Mouse (Mus musculus) G1E (cell line): ENCODE data around the gene Aldh3a2.

Experiments used
- CTCF ChIP-seq: IDR thresholded peaks from 2 replicates; pipeline ENCODE4 v1.5.1; 2012; ENCODE audit warnings: low read depth, low read length, inconsistent platforms, mixed read lengths
- GATA1 ChIP-seq: IDR thresholded peaks from 2 replicates; pipeline ENCODE4 v1.6.1; 2012; ENCODE audit warnings: borderline replicate concordance, low read length, inconsistent platforms, mixed read lengths
- GATA2 ChIP-seq: IDR thresholded peaks from 2 replicates; pipeline ENCODE4 v1.6.1; 2012; ENCODE audit warnings: low read depth, low read length, inconsistent platforms, borderline replicate concordance
- POLR2AphosphoS5 ChIP-seq: IDR thresholded peaks from 2 replicates; pipeline ENCODE4 v1.6.1; 2012; ENCODE audit warnings: low read depth, low read length, inconsistent platforms; ENCODE audit not compliant: insufficient replicate concordance

DNA sequence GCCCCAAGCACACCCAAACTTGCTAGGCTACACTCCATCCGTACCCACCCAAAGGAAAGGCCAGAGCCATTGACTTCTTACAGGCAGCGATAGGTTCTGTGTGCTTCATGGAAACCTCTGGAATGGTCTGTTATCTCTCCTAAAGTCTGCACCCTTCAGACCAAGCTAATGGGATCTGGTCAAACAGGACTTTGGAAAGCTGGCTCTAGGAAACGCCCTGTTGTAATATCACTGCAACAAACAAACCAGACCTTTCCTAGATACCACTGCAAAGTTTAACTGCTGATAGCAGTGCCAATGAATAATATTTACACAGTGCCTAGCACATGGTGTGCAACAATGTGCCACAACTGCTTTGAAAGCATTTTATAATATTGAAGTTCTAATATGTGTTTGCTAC lies 31.2 kb downstream of the Aldh3a2 start:
- TF ChIP-seq CTCF (no peak), GATA1 (no peak), GATA2 (no peak), POLR2AphosphoS5 (no peak)
